Mouse (Mus musculus): ENCODE measurements around the gene Inmt.
"Not testable (repeated sequence)": the region's sequence is repeated elsewhere in the genome, so short reads cannot be mapped to it uniquely, and the experiment has no call there.

The Inmt gene

GRCm38 (mm10) chr6:55174741-55175181, at the start of gene Inmt:
TSS of gene Inmt (minus strand) at chr6:55175043.
- DNase-seq, result peak in 1 of 2 experiments; percentile 16

GRCm38 (mm10) chr6:55223986-55224385, 49.1 kb upstream of the Inmt start:
- no peak for DNase-seq

GRCm38 (mm10) chr6:55218232-55218631, 43.4 kb upstream of the Inmt start:
- DNase-seq, result peak in 1 of 2 experiments; percentile 35

- DNase-seq, result peak; percentile 44 to 48
Measured at GRCm38 (mm10) chr6:55214541-55214940, 39.7 kb upstream of the Inmt start.

GRCm38 (mm10) chr6:55210423-55211365, 35.9 kb upstream of the Inmt start:
- no peak for DNase-seq

GRCm38 (mm10) chr6:55207786-55208185, 32.9 kb upstream of the Inmt start:
- no peak for DNase-seq

- peak in 1 of 2 experiments; percentile 13 for DNase-seq
Measured at GRCm38 (mm10) chr6:55203931-55204330, 29.1 kb upstream of the Inmt start.

GRCm38 (mm10) chr6:55202913-55203910, 28.4 kb upstream of the Inmt start, which contains the start of gene Mindy4:
TSS of gene Mindy4 (plus strand) at chr6:55203383.
- peak; percentile 91 to 92 for DNase-seq

- DNase-seq, result no peak
Measured at GRCm38 (mm10) chr6:55199047-55199446, 24.2 kb upstream of the Inmt start.

GRCm38 (mm10) chr6:55193171-55193570, 18.3 kb upstream of the Inmt start:
- no peak for DNase-seq

- no peak for DNase-seq
Measured at GRCm38 (mm10) chr6:55191537-55191936, 16.7 kb upstream of the Inmt start.

- DNase-seq, result no peak
Measured at GRCm38 (mm10) chr6:55189406-55189805, 14.6 kb upstream of the Inmt start.

- DNase-seq, result not testable (repeated sequence)
Measured at GRCm38 (mm10) chr6:55187827-55188226, 13.0 kb upstream of the Inmt start.

- no peak for DNase-seq
Measured at GRCm38 (mm10) chr6:55182655-55183430, 8.0 kb upstream of the Inmt start.

- no peak for DNase-seq
Measured at GRCm38 (mm10) chr6:55179560-55179959, 4.7 kb upstream of the Inmt start.

GRCm38 (mm10) chr6:55177060-55177732, 2.4 kb upstream of the Inmt start:
- DNase-seq, result peak in 1 of 2 experiments; percentile 55

- DNase-seq, result no peak
Measured at GRCm38 (mm10) chr6:55175892-55176291, 1.0 kb upstream of the Inmt start.

- no peak for DNase-seq
Measured at GRCm38 (mm10) chr6:55175456-55175855, 613 bp upstream of the Inmt start.

- DNase-seq, result no peak
Measured at GRCm38 (mm10) chr6:55173941-55174349, 898 bp downstream of the Inmt start.

GRCm38 (mm10) chr6:55173171-55173570, 1.7 kb downstream of the Inmt start:
- no peak for DNase-seq

GRCm38 (mm10) chr6:55171638-55172037, 3.2 kb downstream of the Inmt start:
- DNase-seq, result peak in 1 of 2 experiments; percentile 11

Data from cerebellum, postnatal 14 days (tissue).